Mouse (Mus musculus): Measurements from ENCODE around the gene Scn3b.

DNA sequence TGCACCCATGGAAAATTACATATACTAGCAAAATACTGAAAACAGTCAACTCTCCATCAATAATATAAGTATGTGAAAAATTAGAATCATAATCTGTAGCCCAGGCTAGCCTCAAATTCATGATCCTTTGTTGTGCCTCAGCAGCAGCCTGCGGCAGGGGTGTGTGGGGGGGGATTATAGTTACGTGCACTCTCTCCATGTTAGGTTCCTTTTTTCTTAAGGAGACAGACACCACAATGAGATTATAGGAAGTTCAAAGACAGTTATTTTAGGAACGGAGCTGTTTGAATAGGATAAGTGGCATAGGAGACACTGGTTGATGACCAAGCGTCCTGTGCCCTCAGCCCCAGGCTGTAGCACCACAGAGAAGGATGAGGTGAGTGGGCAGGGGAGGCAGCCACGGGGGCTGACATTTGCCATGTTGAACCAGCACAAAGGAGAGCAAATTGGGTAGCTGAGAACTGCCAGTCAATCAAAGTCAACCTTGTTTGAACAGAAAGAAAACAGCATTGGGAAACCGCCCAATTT lies 40.1 kb upstream of the Scn3b start:
- TF ChIP-seq CTCF (conservative IDR thresholded peaks at IDR 0.05; ENCODE audit: low read length), result no peak
- TF ChIP-seq NANOG (IDR thresholded peaks at IDR 0.05; ENCODE audit: borderline replicate concordance, low read length), result no peak
- TF ChIP-seq POU5F1 (IDR thresholded peaks at IDR 0.05; ENCODE audit: borderline replicate concordance, low read length), result no peak

Measured in E14TG2a.4 (cell line).